Mouse (Mus musculus) megakaryocyte progenitor cell, adult 5-6 weeks (primary cell): ENCODE measurements at regions not wholly inside any gene's neighbourhood (a gene's known extent, or its start where the extent isn't known, plus 50 kb on each side); places are given as distances from the start of the nearest gene placed in this dataset.

Source experiments
- ATAC-seq: replicated peaks from 2 replicates; pipeline ENCODE4 v1.8.0; 2016; ENCODE audit warnings: mild to moderate bottlenecking, moderate TSS enrichment, inconsistent platforms; ENCODE audit not compliant: poor library complexity

DNA sequence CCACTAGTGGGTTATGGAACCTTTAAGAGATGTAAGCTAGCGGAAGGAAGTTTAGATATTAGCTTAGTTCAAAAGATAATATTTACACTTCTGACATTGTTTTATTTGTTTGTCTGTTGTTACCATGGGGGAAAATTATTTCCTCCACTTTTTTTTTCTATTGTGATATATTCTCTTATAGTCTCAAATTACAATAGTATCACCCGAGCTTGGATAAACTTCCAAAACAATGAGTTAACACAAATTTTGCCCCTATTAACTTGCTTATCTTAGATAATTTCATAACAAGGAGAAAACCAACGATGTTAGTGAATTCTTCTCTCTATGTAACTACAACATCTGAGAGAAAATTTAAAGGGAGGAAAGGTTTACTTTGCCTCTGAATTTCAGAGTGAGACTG lies 1350.1 kb downstream of the Cdh8 start:
- no peak for ATAC-seq

- ATAC-seq: peak; percentile 60
Measured at GRCm38 (mm10) chr8:98065387-98065786, 1350.9 kb downstream of the Cdh8 start.

GRCm38 (mm10) chr8:98061778-98062177 lies 1354.5 kb downstream of the Cdh8 start:
- no peak for ATAC-seq

DNA sequence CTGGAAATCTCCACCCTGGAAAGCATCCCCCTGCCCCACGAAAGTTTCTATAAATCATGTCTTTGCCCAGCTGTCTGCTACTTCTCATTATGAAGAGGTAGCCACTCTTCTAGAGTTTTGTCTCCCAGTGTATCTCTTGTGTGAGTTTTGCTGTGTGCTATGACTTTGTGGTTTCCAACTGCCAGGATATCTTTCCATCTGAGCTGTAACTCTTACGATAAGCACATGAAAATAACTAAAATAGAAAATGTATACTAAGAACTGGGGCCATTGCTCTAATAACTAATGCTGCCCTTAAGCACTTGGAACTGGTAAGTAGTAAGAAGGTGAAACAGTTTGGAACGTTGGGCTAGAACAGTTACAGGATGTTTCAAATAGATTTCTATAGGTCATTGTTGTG lies 1362.6 kb downstream of the Cdh8 start:
- no peak for ATAC-seq

DNA sequence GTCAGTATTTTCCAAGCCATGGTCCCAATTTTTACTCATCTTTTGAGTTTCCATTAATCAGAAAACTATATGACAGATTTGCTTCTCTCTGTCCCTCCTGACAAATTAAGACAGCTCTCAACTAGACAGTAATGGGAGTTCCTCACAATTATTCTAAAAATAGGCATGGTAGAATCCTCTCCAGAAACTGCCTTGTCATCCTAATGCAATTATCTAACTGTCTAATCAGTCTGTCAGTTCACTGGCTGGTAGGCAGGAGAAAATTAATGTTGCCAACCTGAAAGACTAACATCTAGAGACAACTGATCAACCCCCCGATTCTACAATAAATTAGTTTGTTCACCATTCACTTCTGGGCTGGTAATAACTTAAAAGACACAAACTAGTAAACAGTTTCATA lies 1399.7 kb downstream of the Cdh8 start:
- ATAC-seq: no peak
